Mouse (Mus musculus) stomach, postnatal 0 days (tissue): ENCODE data around the gene Mug2. TPM values are rescaled to one million over a fixed set of nuclear protein-coding genes. Genes with fewer than 3 reads are reported as not detected.

Source experiments
- ATAC-seq: fragments of 200-750 bp; cut with Nextera tagmentation; 2 replicates; pipeline ENCODE4 v1.8.0; 2017; ENCODE audit not compliant: low FRiP score, low TSS enrichment
- DNase-seq: peaks from one replicate; pipeline ENCODE4 v3.0.0-alpha.2; 2016; ENCODE audit warnings: low spot score
- H3K27ac ChIP-seq: fragments of 300-500 bp; sonication (generic); replicated peaks from 2 replicates; pipeline ENCODE4 v1.5.1; 2014; ENCODE audit warnings: mild to moderate bottlenecking, control low read depth
- H3K27me3 ChIP-seq: fragments of 300-500 bp; sonication (generic); 2 replicates; pipeline ENCODE4 v1.6.1; 2014; ENCODE audit warnings: low read length; ENCODE audit not compliant: control insufficient read depth, insufficient read depth
- H3K36me3 ChIP-seq: fragments of 300-500 bp; sonication (generic); 2 replicates; pipeline ENCODE4 v1.6.1; 2014; ENCODE audit warnings: low read length, mixed read lengths; ENCODE audit not compliant: control insufficient read depth, insufficient read depth
- H3K4me1 ChIP-seq: fragments of 300-500 bp; sonication (generic); replicated peaks from 2 replicates; pipeline ENCODE4 v1.6.1; 2014; ENCODE audit warnings: antibody characterized with exemption; ENCODE audit not compliant: control insufficient read depth, insufficient read depth
- H3K4me2 ChIP-seq: fragments of 300-500 bp; sonication (generic); replicated peaks from 2 replicates; pipeline ENCODE4 v1.6.1; 2014; ENCODE audit warnings: low read depth, mild to moderate bottlenecking, control low read depth, moderate library complexity
- H3K4me3 ChIP-seq: fragments of 300-500 bp; sonication (generic); 2 replicates; pipeline ENCODE4 v1.5.1; 2014; ENCODE audit warnings: low read depth, low read length, control low read depth
- H3K9ac ChIP-seq: fragments of 300-500 bp; sonication (generic); 2 replicates; pipeline ENCODE4 v1.6.1; 2014; ENCODE audit warnings: mild to moderate bottlenecking, low read length, control low read depth, mixed read lengths
- H3K9me3 ChIP-seq: fragments of 300-500 bp; sonication (generic); 2 replicates; pipeline ENCODE4 v1.6.1; 2016; ENCODE audit warnings: low read length; ENCODE audit not compliant: control insufficient read depth
- CTCF ChIP-seq: IDR thresholded peaks from 2 replicates; pipeline ENCODE4 v1.5.1; 2016; ENCODE audit warnings: antibody characterized with exemption, low read depth, mild to moderate bottlenecking, moderate library complexity
- EP300 ChIP-seq: optimal IDR thresholded peaks from 2 replicates; pipeline ENCODE3; 2016; ENCODE audit warnings: antibody characterized with exemption
- WGBS: fragments of 180-500 bp; shearing (Covaris S2); extraction: QIAGEN DNeasy Blood & Tissue Kit; methylation state at CpG from one replicate; pipeline ENCODE4 v1.1.7; 2014; 5-methylcytosine and 5-hydroxymethylcytosine counted together
- polyA plus RNA-seq: library from polyadenylated mRNA; unstranded; fragments of >200 nt; fragmentation: Nextera tagmentation; extraction: Ambion mirVana; gene quantifications from 2 replicates; pipeline ENCODE4 v1.2.1, GENCODE M21; 2015

Mug2 gene
- polyA plus RNA-seq, 1 experiment from 2014 or later, result not detected

DNA sequence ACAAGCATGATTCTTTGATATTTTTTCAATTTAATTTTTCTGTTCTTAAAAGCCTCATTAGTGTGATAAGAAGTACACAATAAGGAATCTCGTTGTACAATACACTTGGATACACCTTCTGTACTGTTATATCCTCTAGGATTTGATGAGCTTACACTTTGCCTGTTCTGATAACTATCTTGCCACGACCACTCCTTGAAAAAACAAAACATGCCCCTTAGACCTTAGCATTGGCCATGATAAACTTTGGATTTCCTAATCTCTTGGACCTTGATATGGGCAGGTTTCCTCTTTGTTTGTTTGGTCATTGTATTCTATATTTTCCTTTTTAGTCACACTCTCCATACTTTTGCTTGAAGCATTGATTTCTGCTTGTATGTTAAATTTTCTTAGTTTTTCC, 123.0 kb downstream of the Mug2 start:
- Histone ChIP-seq H3K9me3 (no peaks in the 10 kb centered on the region), H3K4me1 (no peaks in the 10 kb centered on the region), H3K4me2 (no peak overlapping the region), H3K36me3 (no peaks in the 10 kb centered on the region), H3K9ac (no peak overlapping the region), H3K4me3 (no peak overlapping the region), H3K27ac (no peak overlapping the region), H3K27me3 (no peaks in the 10 kb centered on the region)
- no peak for TF ChIP-seq EP300
- TF ChIP-seq CTCF, result no peak
- ATAC-seq (no peak), DNase-seq (no peak)
- 44% methylated on average over 2 of the region's 2 CpGs for WGBS

Other genes with a start within 250 kb of the Mug2 start
- gene Mug1, start 168.2 kb upstream of the Mug2 start, polyA plus RNA-seq, result not detected in 2 replicates